Mouse (Mus musculus) olfactory bulb, adult 2 months (tissue): ENCODE data around the gene Camkv. TPM values are rescaled to one million over a fixed set of nuclear protein-coding genes. Genes with fewer than 3 reads are reported as not detected.

ENCODE experiments used
- H3K27ac ChIP-seq: fragments of 200-500 bp; 2 replicates; pipeline ENCODE4 v1.5.1; 2012; ENCODE audit warnings: low read depth, low read length; ENCODE audit not compliant: insufficient read depth
- H3K4me1 ChIP-seq: fragments of 200-500 bp; 2 replicates; pipeline ENCODE4 v1.6.1; 2012; ENCODE audit warnings: low read length; ENCODE audit not compliant: control insufficient read depth, insufficient read depth
- H3K4me3 ChIP-seq: fragments of 200-500 bp; 2 replicates; pipeline ENCODE4 v1.5.1; 2012; ENCODE audit warnings: mild to moderate bottlenecking, low read depth, low read length, moderate library complexity; ENCODE audit not compliant: insufficient read depth
- CTCF ChIP-seq: fragments of 200-500 bp; IDR thresholded peaks from 2 replicates; pipeline ENCODE4 v1.5.1; 2012; ENCODE audit warnings: low read depth, mild to moderate bottlenecking, low read length, moderate library complexity; ENCODE audit not compliant: insufficient read depth
- POLR2A ChIP-seq: fragments of 200-500 bp; IDR thresholded peaks from 2 replicates; pipeline ENCODE4 v1.6.1; 2012; ENCODE audit warnings: mild to moderate bottlenecking, low read depth, low read length, moderate library complexity; ENCODE audit not compliant: insufficient read depth
- WGBS: fragments of 180-500 bp; shearing (Covaris S2); methylation state at CpG from one replicate; pipeline ENCODE4 v1.1.7; 2018; 5-methylcytosine and 5-hydroxymethylcytosine counted together
- polyA plus RNA-seq: library from polyadenylated mRNA; stranded (reverse); fragments of >200 nt; gene quantifications from 2 replicates; pipeline ENCODE4 v1.2.4, GENCODE M21; 2012; ENCODE audit warnings: low replicate concordance; ENCODE audit not compliant: missing spikeins, insufficient read depth, insufficient read length

Gene Camkv
- polyA plus RNA-seq, 1 experiment, result not detected

- TF ChIP-seq CTCF, result no peak
- TF ChIP-seq POLR2A, result no peak
- no peak overlapping the region for H3K27ac ChIP-seq
- H3K4me1 ChIP-seq, result peaks cover 7% of the 10 kb centered on the region
- 84% methylated on average over 11 of the region's 11 CpGs for WGBS
- no peak overlapping the region for H3K4me3 ChIP-seq
These were observed 57.5 kb downstream of the Camkv start for GRCm38 (mm10) chr9:107993013-107993412.

- H3K4me1 ChIP-seq, result peaks cover 7% of the 10 kb centered on the region
- H3K4me3 ChIP-seq, result no peak overlapping the region
- WGBS, result 55% methylated on average over 2 of the region's 2 CpGs
- no peak overlapping the region for H3K27ac ChIP-seq
- TF ChIP-seq CTCF (no peak), POLR2A (no peak)
These were observed 59.0 kb downstream of the Camkv start for GRCm38 (mm10) chr9:107994464-107994863.

DNA sequence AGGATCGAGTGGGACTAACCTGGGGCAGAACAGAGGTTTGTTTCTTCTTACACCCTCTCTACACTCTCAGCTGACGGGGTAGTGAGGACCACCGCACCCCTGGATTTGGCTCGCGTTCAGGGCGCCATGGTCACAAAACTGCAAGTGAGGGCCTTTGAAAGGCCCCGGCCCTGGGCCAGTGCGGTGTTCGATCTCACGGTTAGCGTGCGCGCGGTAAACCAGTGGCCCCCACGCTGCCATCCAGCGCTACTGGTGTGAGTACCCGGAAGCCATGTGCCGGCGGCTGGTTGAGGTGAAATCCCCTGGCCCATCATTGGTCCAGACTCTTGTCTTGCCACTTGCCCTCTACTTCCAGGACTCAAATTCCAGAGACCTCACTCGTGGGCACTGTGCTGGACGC, 60.0 kb downstream of the Camkv start:
- WGBS, result 93% methylated on average over 21 of the region's 21 CpGs
- H3K4me3 ChIP-seq, result no peak overlapping the region
- no peak overlapping the region for H3K27ac ChIP-seq
- TF ChIP-seq CTCF (no peak), POLR2A (no peak)
- peaks cover 7% of the 10 kb centered on the region for H3K4me1 ChIP-seq

GRCm38 (mm10) chr9:107996049-107996448, 60.6 kb downstream of the Camkv start, which contains the start of gene Gm20662:
Gene Gm20662 (plus strand): TSS chr9:107996349.
- WGBS, result 91% methylated on average over 5 of the region's 5 CpGs
- Histone ChIP-seq H3K4me3 (no peak within 1 kb of the TSS), H3K4me1 (peaks cover 7% of the 10 kb centered on the region), H3K27ac (no peak within 1 kb of the TSS)
- TF ChIP-seq CTCF (no peak), POLR2A (no peak)

Other genes starting within 250 kb of the Camkv start
- not detected in 2 replicates for gene Sema3f, start 225.2 kb upstream of the Camkv start, polyA plus RNA-seq
- 401 and 773 TPM in 2 replicates for gene Rbm5, start 164.7 kb upstream of the Camkv start, polyA plus RNA-seq
- 246 and 345 TPM in 2 replicates for gene Rbm6, start 62.4 kb upstream of the Camkv start, polyA plus RNA-seq
- not detected in 2 replicates for gene Mon1a, start 47.5 kb upstream of the Camkv start, polyA plus RNA-seq
- gene Mst1r, start 28.8 kb upstream of the Camkv start, polyA plus RNA-seq, result not detected in 2 replicates
- not detected in 2 replicates for gene Actl11, start 7.2 kb upstream of the Camkv start, polyA plus RNA-seq
- not detected in 2 replicates for gene Traip, start 14.5 kb downstream of the Camkv start, polyA plus RNA-seq
- not detected in 2 replicates for gene Uba7, start 39.8 kb downstream of the Camkv start, polyA plus RNA-seq
- gene Gm20661, start 47.4 kb downstream of the Camkv start, polyA plus RNA-seq, result not detected in 2 replicates
- gene Inka1, start 50.2 kb downstream of the Camkv start, polyA plus RNA-seq, result not detected in 2 replicates
- gene Cdhr4, start 56.8 kb downstream of the Camkv start, polyA plus RNA-seq, result not detected in 2 replicates
- gene Gm20662, start 60.7 kb downstream of the Camkv start, polyA plus RNA-seq, result not detected in 2 replicates
- gene Ip6k1, start 66.8 kb downstream of the Camkv start, polyA plus RNA-seq, result 406 TPM in 1 of 2 replicates, not detected in the other
- not detected in 2 replicates for gene Gmppb, start 113.6 kb downstream of the Camkv start, polyA plus RNA-seq
- gene Amigo3, start 117.5 kb downstream of the Camkv start, polyA plus RNA-seq, result not detected in 2 replicates
- not detected in 2 replicates for gene Mst1, start 144.8 kb downstream of the Camkv start, polyA plus RNA-seq
- gene Rnf123, start 147.7 kb downstream of the Camkv start, polyA plus RNA-seq, result not detected in 2 replicates
- not detected in 2 replicates for gene Apeh, start 158.9 kb downstream of the Camkv start, polyA plus RNA-seq